Mouse (Mus musculus) liver, embryonic 14.5 days (tissue): ENCODE measurements at regions not wholly inside any gene's neighbourhood (a gene's known extent, or its start where the extent isn't known, plus 50 kb on each side); places are given as distances from the start of the nearest gene placed in this dataset.

Experiments used
- CTCF ChIP-seq: IDR thresholded peaks from 2 replicates; pipeline ENCODE4 v1.5.1; 2016; ENCODE audit warnings: antibody characterized with exemption, low read depth, control low read depth
- EP300 ChIP-seq: IDR thresholded peaks from 2 replicates; pipeline ENCODE4 v1.6.1; 2016; ENCODE audit warnings: antibody characterized with exemption, low read depth

DNA sequence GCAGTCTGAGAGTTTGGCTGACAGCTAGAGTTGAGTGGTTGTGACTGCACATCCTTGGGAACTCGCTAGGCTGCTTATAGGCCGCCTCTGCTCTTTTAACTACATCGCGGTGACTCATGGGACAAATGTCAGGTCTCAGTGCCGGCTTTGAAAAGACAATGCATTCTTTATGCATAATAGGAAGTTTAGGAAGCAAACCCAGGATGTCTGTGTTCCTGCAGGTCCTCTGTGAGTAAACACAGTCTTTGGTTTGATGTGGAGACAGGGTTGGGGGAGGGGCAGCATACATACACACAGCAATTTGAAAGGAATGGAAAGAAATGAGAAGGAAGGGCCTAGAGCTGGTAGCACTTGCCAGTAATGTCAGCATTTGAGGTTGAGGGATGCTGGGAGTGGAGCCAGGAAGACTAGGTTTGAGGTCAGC lies 56.3 kb downstream of the Fam43a start:
- TF ChIP-seq CTCF = no peak
- TF ChIP-seq EP300 = no peak
